Mouse (Mus musculus): ENCODE data around the gene Mvp. TPM values are rescaled to one million over a fixed set of nuclear protein-coding genes. Genes with fewer than 3 reads are reported as not detected.

The Mvp gene
- polyA plus RNA-seq, 1 experiment: 63.3 TPM

GRCm38 (mm10) chr7:126941801-126942200 is 72.6 kb downstream of the Mvp start:
- WGBS: 83% methylated on average over 5 of the region's 5 CpGs
- no peak overlapping the region for H3K4me3 ChIP-seq (ENCODE audit: extremely low read depth, insufficient read depth, insufficient read length)
- TF ChIP-seq POLR2A (IDR thresholded peaks at IDR 0.05; ENCODE audit: low read depth, low read length): no peak
- no peak for TF ChIP-seq CTCF (IDR thresholded peaks at IDR 0.05; ENCODE audit: extremely low read depth, insufficient read depth, insufficient read length, insufficient replicate concordance)
- DNase-seq (ENCODE audit: low read depth in 1 of 2, low spot score in 2 of 2): no peak
- H3K27ac ChIP-seq (ENCODE audit: insufficient read depth, low read length): no peak overlapping the region
- H3K4me1 ChIP-seq (ENCODE audit: control insufficient read depth, insufficient read depth, insufficient read length): no peaks in the 10 kb centered on the region
- peaks cover 19% of the 10 kb centered on the region for H3K36me3 ChIP-seq (ENCODE audit: control insufficient read depth, insufficient read depth, low read length)
- H3K27me3 ChIP-seq (ENCODE audit: control insufficient read depth, insufficient read depth, low read length): no peaks in the 10 kb centered on the region

DNA sequence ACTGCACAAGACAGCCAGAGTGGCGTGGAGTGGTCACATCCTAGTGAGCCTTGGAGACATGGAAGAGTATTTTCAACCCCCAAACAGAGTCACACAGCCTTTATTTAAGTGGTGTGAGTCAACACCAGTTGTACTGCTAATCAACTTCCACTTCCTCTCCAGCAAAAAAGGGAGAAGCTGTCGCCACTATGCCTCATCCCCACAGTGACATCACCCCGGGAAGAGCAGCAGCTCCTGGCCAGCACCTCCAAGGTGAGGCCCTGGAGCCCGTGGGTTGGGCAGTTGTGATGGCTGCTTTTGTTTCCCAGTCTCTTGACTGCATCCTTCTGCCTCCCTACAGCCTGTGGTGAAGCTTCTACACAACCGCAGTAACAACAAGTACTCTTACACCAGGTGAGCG is 73.2 kb downstream of the Mvp start:
- Histone ChIP-seq H3K27me3 (ENCODE audit: control insufficient read depth, insufficient read depth, low read length) (no peaks in the 10 kb centered on the region), H3K4me1 (ENCODE audit: control insufficient read depth, insufficient read depth, insufficient read length) (no peaks in the 10 kb centered on the region), H3K4me3 (ENCODE audit: extremely low read depth, insufficient read depth, insufficient read length) (no peak overlapping the region), H3K36me3 (ENCODE audit: control insufficient read depth, insufficient read depth, low read length) (peaks cover 21% of the 10 kb centered on the region), H3K27ac (ENCODE audit: insufficient read depth, low read length) (no peak overlapping the region)
- no peak for DNase-seq (ENCODE audit: low read depth in 1 of 2, low spot score in 2 of 2)
- WGBS: 79% methylated on average over 6 of the region's 6 CpGs
- TF ChIP-seq POLR2A (IDR thresholded peaks at IDR 0.05; ENCODE audit: low read depth, low read length) (no peak), CTCF (IDR thresholded peaks at IDR 0.05; ENCODE audit: extremely low read depth, insufficient read depth, insufficient read length, insufficient replicate concordance) (no peak)

Other genes with a start within 250 kb of the Mvp start
- gene Gdpd3, start 248.3 kb downstream of the Mvp start, polyA plus RNA-seq (2012; rRNA removed): 7.7 and 62.7 TPM in 2 replicates
- 393 and 605 TPM in 2 replicates for gene Ypel3, start 237.7 kb downstream of the Mvp start, polyA plus RNA-seq (2012; rRNA removed)
- gene Tbx6, start 233.1 kb downstream of the Mvp start, polyA plus RNA-seq (2012; rRNA removed): 16.6 and 17.9 TPM in 2 replicates
- 175 and 184 TPM in 2 replicates for gene Ppp4c, start 222.1 kb downstream of the Mvp start, polyA plus RNA-seq (2012; rRNA removed)
- 0.30 and 0.62 TPM in 2 replicates for gene Fam57b, start 217.0 kb downstream of the Mvp start, polyA plus RNA-seq (2012; rRNA removed)
- not detected in 2 replicates for gene 4930451I11Rik, start 183.0 kb downstream of the Mvp start, polyA plus RNA-seq (2012; rRNA removed)
- gene Doc2a, start 167.2 kb downstream of the Mvp start, polyA plus RNA-seq (2012; rRNA removed): not detected in 2 replicates
- 7.4 and 8.6 TPM in 2 replicates for gene Hirip3, start 152.6 kb downstream of the Mvp start, polyA plus RNA-seq (2012; rRNA removed)
- gene Ino80e, start 152.2 kb downstream of the Mvp start, polyA plus RNA-seq (2012; rRNA removed): 40.1 and 56.0 TPM in 2 replicates
- 97.0 and 109 TPM in 2 replicates for gene Taok2, start 129.9 kb downstream of the Mvp start, polyA plus RNA-seq (2012; rRNA removed)
- gene Tmem219, start 91.7 kb downstream of the Mvp start, polyA plus RNA-seq (2012; rRNA removed): 81.7 and 94.0 TPM in 2 replicates
- 21.5 and 29.9 TPM in 2 replicates for gene Kctd13, start 85.7 kb downstream of the Mvp start, polyA plus RNA-seq (2012; rRNA removed)
- not detected in 2 replicates for gene Asphd1, start 65.0 kb downstream of the Mvp start, polyA plus RNA-seq (2012; rRNA removed)
- 2.4 and 2.9 TPM in 2 replicates for gene Sez6l2, start 64.1 kb downstream of the Mvp start, polyA plus RNA-seq (2012; rRNA removed)
- 154 and 201 TPM in 2 replicates for gene Cdipt, start 38.7 kb downstream of the Mvp start, polyA plus RNA-seq (2012; rRNA removed)
- 0.59 and 0.71 TPM in 2 replicates for gene Cdiptos, start 38.5 kb downstream of the Mvp start, polyA plus RNA-seq (2012; rRNA removed)
- 0.48 and 2.5 TPM in 2 replicates for gene Pagr1b, start 1.9 kb upstream of the Mvp start, polyA plus RNA-seq (2012; rRNA removed)
- 3.1 and 3.3 TPM in 2 replicates for gene Pagr1a, start 2.7 kb upstream of the Mvp start, polyA plus RNA-seq (2012; rRNA removed)
- 27.8 and 31.8 TPM in 2 replicates for gene Gm42742, start 6.5 kb upstream of the Mvp start, polyA plus RNA-seq (2012; rRNA removed)
- 5.8 and 6.5 TPM in 2 replicates for gene Prrt2, start 6.6 kb upstream of the Mvp start, polyA plus RNA-seq (2012; rRNA removed)
- gene Maz, start 12.4 kb upstream of the Mvp start, polyA plus RNA-seq (2012; rRNA removed): 215 and 345 TPM in 2 replicates
- gene Kif22, start 27.9 kb upstream of the Mvp start, polyA plus RNA-seq (2012; rRNA removed): 6.3 and 8.2 TPM in 2 replicates
- gene Zg16, start 72.7 kb upstream of the Mvp start, polyA plus RNA-seq (2012; rRNA removed): 1,018 and 1,065 TPM in 2 replicates
- gene AI467606, start 76.7 kb upstream of the Mvp start, polyA plus RNA-seq (2012; rRNA removed): 135 and 221 TPM in 2 replicates
- gene Qprt, start 107.6 kb upstream of the Mvp start, polyA plus RNA-seq (2012; rRNA removed): 5.5 and 5.8 TPM in 2 replicates
- 54.6 and 56.6 TPM in 2 replicates for gene Spn, start 123.2 kb upstream of the Mvp start, polyA plus RNA-seq (2012; rRNA removed)
- 22.7 and 26.4 TPM in 2 replicates for gene Cd2bp2, start 181.4 kb upstream of the Mvp start, polyA plus RNA-seq (2012; rRNA removed)
- gene Tbc1d10b, start 193.8 kb upstream of the Mvp start, polyA plus RNA-seq (2012; rRNA removed): 33.0 and 34.3 TPM in 2 replicates
- 1.2 and 5.2 TPM in 2 replicates for gene Mylpf, start 194.3 kb upstream of the Mvp start, polyA plus RNA-seq (2012; rRNA removed)
- gene Zfp553, start 218.4 kb upstream of the Mvp start, polyA plus RNA-seq (2012; rRNA removed): 9.2 and 12.9 TPM in 2 replicates
- 280 and 335 TPM in 2 replicates for gene Sept1, start 218.5 kb upstream of the Mvp start, polyA plus RNA-seq (2012; rRNA removed)
- gene Zfp771, start 229.7 kb upstream of the Mvp start, polyA plus RNA-seq (2012; rRNA removed): 35.6 and 68.3 TPM in 2 replicates
- 30.8 and 37.5 TPM in 2 replicates for gene Dctpp1, start 246.1 kb upstream of the Mvp start, polyA plus RNA-seq (2012; rRNA removed)